Mouse (Mus musculus) G1E (cell line): ENCODE results near the gene Pik3r1.

Source experiments
- CTCF ChIP-seq: IDR thresholded peaks from 2 replicates; pipeline ENCODE4 v1.5.1; 2012; ENCODE audit warnings: low read depth, low read length, inconsistent platforms, mixed read lengths
- GATA1 ChIP-seq: IDR thresholded peaks from 2 replicates; pipeline ENCODE4 v1.6.1; 2012; ENCODE audit warnings: borderline replicate concordance, low read length, inconsistent platforms, mixed read lengths
- POLR2AphosphoS5 ChIP-seq: IDR thresholded peaks from 2 replicates; pipeline ENCODE4 v1.6.1; 2012; ENCODE audit warnings: low read depth, low read length, inconsistent platforms; ENCODE audit not compliant: insufficient replicate concordance
- TAL1 ChIP-seq: conservative IDR thresholded peaks from 2 replicates; pipeline ENCODE4 v1.6.1; 2012; ENCODE audit warnings: low read depth, low read length, inconsistent platforms, mixed read lengths

DNA sequence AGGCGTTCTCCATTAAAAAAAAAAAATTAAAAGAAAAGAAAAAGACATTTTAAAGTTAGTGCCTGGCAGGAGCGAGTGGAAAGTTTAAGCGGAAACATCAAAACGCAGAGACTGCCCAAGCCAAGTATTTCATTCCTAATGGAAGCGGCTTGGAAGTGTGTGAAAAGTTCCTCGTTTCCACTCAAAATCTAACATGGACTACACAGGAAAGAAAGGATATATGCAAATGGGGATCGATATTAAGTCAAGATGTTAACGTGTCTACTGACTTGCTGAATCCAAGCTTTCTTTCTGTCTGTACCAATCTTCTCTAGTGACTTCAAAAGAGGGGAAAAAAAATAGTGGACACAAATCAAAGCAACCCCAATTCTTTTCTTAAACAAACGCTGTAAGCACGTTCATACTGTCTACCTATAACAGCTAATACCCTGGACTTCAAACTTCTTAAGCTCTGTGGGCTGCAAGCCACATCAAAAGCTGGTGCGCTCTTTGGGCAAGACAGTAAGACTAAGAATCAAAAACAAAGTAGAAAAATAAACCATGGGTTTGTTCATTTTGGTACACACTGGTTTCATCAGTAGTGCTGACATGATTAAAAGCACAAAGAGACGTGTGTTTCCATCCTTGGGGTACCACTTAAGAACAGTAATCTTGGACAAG, 54.5 kb downstream of the Pik3r1 start:
- TF ChIP-seq CTCF = no peak
- TF ChIP-seq GATA1 = no peak
- no peak for TF ChIP-seq TAL1
- no peak for TF ChIP-seq POLR2AphosphoS5
